Mouse (Mus musculus): ENCODE data around the gene Gyg. TPM values are rescaled to one million over a fixed set of nuclear protein-coding genes. Genes with fewer than 3 reads are reported as not detected.
"Not testable (repeated sequence)": the region's sequence is repeated elsewhere in the genome, so short reads cannot be mapped to it uniquely, and the experiment has no call there.

The Gyg gene
- total RNA-seq, 2 experiments from 2014 or later: 28.8 to 29.0 TPM

DNA sequence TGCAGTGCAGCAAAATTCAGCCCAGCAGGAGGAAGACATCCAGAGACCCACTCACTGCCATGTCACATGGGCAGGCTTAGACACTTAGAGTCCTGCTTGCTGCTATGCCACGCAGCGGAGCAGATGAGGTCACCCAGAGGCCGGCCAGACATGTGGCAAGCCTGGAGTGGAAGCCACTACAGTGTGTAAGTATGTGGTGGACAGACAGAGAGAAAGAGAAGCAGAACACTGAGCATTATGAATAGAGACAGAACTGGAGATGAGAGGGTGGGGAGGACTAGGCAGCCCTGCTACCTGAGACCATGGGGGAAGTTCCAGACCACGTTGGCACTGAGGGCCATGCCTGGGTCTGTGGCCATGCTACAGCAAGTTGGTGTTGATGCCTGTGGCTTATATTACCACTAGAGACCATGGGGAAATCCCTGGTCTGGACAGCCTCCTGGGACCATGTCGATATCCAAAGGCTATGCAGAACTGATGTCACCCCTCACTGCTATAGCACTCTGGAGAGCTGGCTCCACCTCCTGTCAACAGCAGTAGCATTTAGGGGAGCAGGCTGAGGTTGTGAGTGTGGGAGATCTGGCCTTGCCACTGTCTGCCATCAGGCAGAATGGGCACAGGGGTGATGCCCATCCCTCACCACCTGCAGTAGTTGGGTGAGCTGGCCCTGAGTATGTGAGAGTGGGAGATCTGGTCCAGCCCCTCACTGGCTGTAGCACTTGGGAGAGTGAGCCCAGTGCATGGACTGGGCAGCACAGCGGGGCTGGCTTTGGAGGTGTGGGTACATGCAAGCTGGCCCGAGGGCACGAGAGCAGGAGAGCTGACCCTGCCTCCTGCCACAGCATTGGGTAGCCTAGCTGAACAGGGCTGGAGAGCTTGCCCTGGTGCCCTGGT lies 24.4 kb downstream of the Gyg start:
- no peak for TF ChIP-seq CTCF (IDR thresholded peaks at IDR 0.05)
- intact Hi-C loops (cut with DNase I): no loop called here
- H3K4me3 ChIP-seq: no peak overlapping the region
- no peak for DNase-seq (ENCODE audit: extremely low spot score in 1 of 2, low spot score in 2 of 2)
- no peak overlapping the region for H3K27ac ChIP-seq

DNA sequence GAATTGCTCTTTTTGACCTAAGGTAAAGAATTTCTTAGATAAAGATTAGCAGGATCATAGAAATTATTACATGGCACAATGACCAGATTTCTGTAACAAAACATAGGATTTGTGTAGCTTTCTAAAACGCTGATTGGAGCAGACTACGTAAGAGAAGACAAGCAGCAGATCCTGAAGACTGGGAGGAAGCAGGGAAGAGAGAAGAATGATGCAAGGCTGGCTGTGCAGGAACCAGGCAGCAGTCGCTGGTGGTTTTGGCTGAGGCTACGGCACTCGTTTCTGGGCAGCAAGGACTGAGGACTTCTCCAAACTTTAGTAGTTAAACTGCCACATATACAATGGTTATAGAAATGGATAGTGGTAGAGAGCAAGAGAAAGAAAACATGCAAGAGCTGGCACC lies 25.6 kb downstream of the Gyg start:
- no peak overlapping the region for H3K27ac ChIP-seq
- TF ChIP-seq CTCF (IDR thresholded peaks at IDR 0.05): no peak
- no peak for DNase-seq (ENCODE audit: extremely low spot score in 1 of 2, low spot score in 2 of 2)
- intact Hi-C loops (cut with DNase I): no loop called here
- H3K4me3 ChIP-seq: no peak overlapping the region

DNA sequence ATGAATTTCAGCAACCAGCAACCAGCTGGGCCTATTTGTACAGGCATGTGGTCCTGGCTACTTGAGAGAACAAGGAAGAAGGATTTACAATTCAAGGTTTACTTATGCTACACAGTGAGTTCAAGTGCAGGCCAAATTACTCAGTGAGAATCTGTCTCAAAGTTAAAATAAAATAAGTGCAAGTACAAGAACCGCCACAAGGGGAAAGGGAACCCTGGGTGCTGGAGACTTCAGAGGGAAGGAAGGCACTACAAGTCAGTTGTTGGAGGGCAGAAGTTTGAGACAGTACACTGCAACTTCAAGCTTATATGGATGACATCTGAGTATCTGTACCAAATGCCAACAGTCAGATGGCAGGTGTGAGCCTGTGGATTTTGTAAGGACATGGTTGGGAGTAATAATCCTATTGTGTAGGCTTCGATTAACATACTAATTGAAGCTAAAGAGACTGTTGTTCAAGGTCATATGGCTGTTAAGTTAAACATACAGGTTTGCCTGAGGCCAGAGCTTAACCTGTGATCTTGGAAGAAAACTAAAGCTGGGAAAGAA lies 28.0 kb downstream of the Gyg start:
- TF ChIP-seq CTCF (IDR thresholded peaks at IDR 0.05): peak; percentile 25
- intact Hi-C loops (cut with DNase I): no loop called here
- Histone ChIP-seq H3K4me3 (no peak overlapping the region), H3K27ac (no peak overlapping the region)
- no peak for DNase-seq (ENCODE audit: extremely low spot score in 1 of 2, low spot score in 2 of 2)

- no peak for DNase-seq (ENCODE audit: extremely low spot score in 1 of 2, low spot score in 2 of 2)
- TF ChIP-seq CTCF (IDR thresholded peaks at IDR 0.05): no peak
- intact Hi-C loops (cut with DNase I): no loop called here
- Histone ChIP-seq H3K4me3 (no peak overlapping the region), H3K27ac (no peak overlapping the region)
Observed at GRCm38 (mm10) chr3:20125604-20126003, 29.5 kb downstream of the Gyg start.

- DNase-seq (ENCODE audit: extremely low spot score in 1 of 2, low spot score in 2 of 2); intact Hi-C loops (cut with DNase I); H3K4me3 ChIP-seq; H3K27ac ChIP-seq: not testable (repeated sequence)
Observed at GRCm38 (mm10) chr3:20121582-20121981, 33.5 kb downstream of the Gyg start.

- H3K27ac ChIP-seq: no peak overlapping the region
- no peak overlapping the region for H3K4me3 ChIP-seq
- no peak for DNase-seq (ENCODE audit: extremely low spot score in 1 of 2, low spot score in 2 of 2)
- no peak for TF ChIP-seq CTCF (IDR thresholded peaks at IDR 0.05)
- intact Hi-C loops (cut with DNase I): no loop called here
Observed at GRCm38 (mm10) chr3:20119686-20120244, 35.4 kb downstream of the Gyg start.

- intact Hi-C loops (cut with DNase I): no loop called here
- H3K4me3 ChIP-seq: no peak overlapping the region
- no peak overlapping the region for H3K27ac ChIP-seq
- TF ChIP-seq CTCF (IDR thresholded peaks at IDR 0.05): no peak
- DNase-seq (ENCODE audit: extremely low spot score in 1 of 2, low spot score in 2 of 2): no peak
Observed at GRCm38 (mm10) chr3:20119044-20119591, 36.0 kb downstream of the Gyg start.

- H3K4me3 ChIP-seq: no peak overlapping the region
- H3K27ac ChIP-seq: no peak overlapping the region
- no peak for TF ChIP-seq CTCF (IDR thresholded peaks at IDR 0.05)
- intact Hi-C loops (cut with DNase I): no loop called here
- DNase-seq (ENCODE audit: extremely low spot score in 1 of 2, low spot score in 2 of 2): no peak
Observed at GRCm38 (mm10) chr3:20111913-20112312, 43.2 kb downstream of the Gyg start.

DNA sequence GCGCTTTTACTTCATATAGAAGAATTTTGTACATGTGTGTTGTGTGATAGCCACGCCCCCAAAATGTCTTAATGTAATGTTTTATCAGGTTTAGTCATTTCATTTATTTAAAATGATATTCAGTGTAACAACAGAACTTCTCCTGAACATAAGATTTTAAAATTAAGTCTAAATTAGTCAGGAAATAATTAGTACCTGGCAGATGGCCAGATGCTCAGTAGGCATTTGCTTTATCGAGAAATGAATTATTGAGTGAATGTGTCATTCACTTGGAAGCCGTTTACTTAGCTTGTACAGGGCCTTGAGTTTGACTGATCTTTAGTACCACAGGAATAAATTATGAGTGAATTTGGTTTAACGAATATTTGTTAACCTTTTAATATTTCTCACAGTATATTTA lies 46.2 kb downstream of the Gyg start:
- no peak for DNase-seq (ENCODE audit: extremely low spot score in 1 of 2, low spot score in 2 of 2)
- intact Hi-C loops (cut with DNase I): no loop called here
- no peak for TF ChIP-seq CTCF (IDR thresholded peaks at IDR 0.05)
- Histone ChIP-seq H3K4me3 (no peak overlapping the region), H3K27ac (no peak overlapping the region)

GRCm38 (mm10) chr3:20104776-20105175 lies 50.3 kb downstream of the Gyg start:
- H3K4me3 ChIP-seq: no peak overlapping the region
- DNase-seq (ENCODE audit: extremely low spot score in 1 of 2, low spot score in 2 of 2): no peak
- H3K27ac ChIP-seq: no peak overlapping the region
- no peak for TF ChIP-seq CTCF (IDR thresholded peaks at IDR 0.05)
- intact Hi-C loops (cut with DNase I): no loop called here

DNA sequence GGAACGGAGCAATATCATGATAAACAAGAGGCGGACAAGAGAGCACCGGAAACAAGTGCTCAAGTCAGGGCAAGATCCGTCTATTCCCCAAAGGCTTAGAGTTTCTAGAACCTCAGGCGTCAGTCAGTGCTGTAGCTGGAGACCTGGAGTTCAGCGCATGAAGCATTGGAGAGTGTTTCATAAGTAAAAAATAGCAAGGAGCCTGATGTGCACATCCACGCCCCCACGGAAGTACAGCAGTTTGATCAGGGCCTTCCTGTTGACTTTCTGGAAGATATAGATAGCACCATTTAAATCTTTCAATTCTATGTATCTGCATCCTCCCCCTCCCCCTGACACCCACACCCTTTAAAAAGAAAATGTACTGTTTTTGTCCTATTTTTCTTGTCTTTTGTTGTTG lies 50.8 kb downstream of the Gyg start:
- DNase-seq (ENCODE audit: extremely low spot score in 1 of 2, low spot score in 2 of 2): no peak
- no peak for TF ChIP-seq CTCF (IDR thresholded peaks at IDR 0.05)
- intact Hi-C loops (cut with DNase I): no loop called here
- Histone ChIP-seq H3K27ac (no peak overlapping the region), H3K4me3 (no peak overlapping the region)

DNA sequence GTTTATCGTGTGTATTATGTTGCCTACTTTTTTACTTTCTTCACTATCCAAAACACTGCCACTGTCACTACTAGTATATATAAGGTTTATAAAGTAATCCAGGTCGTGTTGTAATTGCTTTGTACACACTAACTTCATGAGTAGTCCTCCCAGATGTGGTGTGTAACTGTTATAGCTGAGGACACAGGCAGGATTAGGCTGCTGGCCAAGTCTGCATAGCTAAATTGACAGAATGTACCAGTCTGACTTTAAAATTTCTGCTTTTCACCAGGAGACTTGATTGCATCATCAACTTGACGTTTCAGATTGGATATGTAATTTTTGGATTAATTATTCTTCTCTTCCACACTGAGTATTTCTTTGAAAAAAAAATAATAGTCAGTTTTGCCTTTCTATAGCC lies 51.3 kb downstream of the Gyg start:
- TF ChIP-seq CTCF (IDR thresholded peaks at IDR 0.05): no peak
- intact Hi-C loops (cut with DNase I): no loop called here
- DNase-seq (ENCODE audit: extremely low spot score in 1 of 2, low spot score in 2 of 2): no peak

More for the DNA sequence above, 51.3 kb downstream of the Gyg start:
- no peak overlapping the region for H3K4me3 ChIP-seq
- no peak overlapping the region for H3K27ac ChIP-seq
